Mouse (Mus musculus): ENCODE data around the gene Bloc1s1. TPM values are rescaled to one million over a fixed set of nuclear protein-coding genes. Genes with fewer than 3 reads are reported as not detected.
A peak's percentile ranks its signal among the peaks of the same experiment; 100 is the strongest.

Bloc1s1 gene
- 81.9 and 87.1 TPM in 2 replicates for polyA plus RNA-seq (2015; fragmentation: Nextera tagmentation; extraction: Ambion mirVana)

- Histone ChIP-seq H3K36me3 (no peaks in the 10 kb centered on the region), H3K9ac (peak within 1 kb of the TSS; percentile 88), H3K27me3 (peaks cover 20% of the 10 kb centered on the region; the same call in 1 of the 2 replicates), H3K4me1 (replicated peaks) (peaks cover 38% of the 10 kb centered on the region), H3K4me2 (peak within 1 kb of the TSS; percentile 81), H3K4me3 (replicated peaks) (peak within 1 kb of the TSS; percentile 90), H3K27ac (peak within 1 kb of the TSS; percentile 87), H3K9me3 (replicated peaks) (no peaks in the 10 kb centered on the region)
- ATAC-seq (ENCODE audit: low read depth) (no peak), DNase-seq (no peak)
- 49% methylated on average over 9 of the region's 9 CpGs for WGBS (ENCODE audit: insufficient replicate concordance)
Measured at GRCm38 (mm10) chr10:128923935-128924334, at the start of gene Bloc1s1. Gene Bloc1s1, minus strand, starts transcription at chr10:128924035.

GRCm38 (mm10) chr10:128972841-128973240 is 49.0 kb upstream of the Bloc1s1 start:
- WGBS (ENCODE audit: insufficient replicate concordance): 55% methylated on average over 4 of the region's 4 CpGs
- no peak overlapping the region for H3K9ac ChIP-seq
- H3K4me3 ChIP-seq (replicated peaks): no peak overlapping the region
- no peaks in the 10 kb centered on the region for H3K9me3 ChIP-seq (replicated peaks)
- no peak for DNase-seq
- ATAC-seq (ENCODE audit: low read depth): no peak
- H3K27ac ChIP-seq: no peak overlapping the region
- H3K36me3 ChIP-seq: no peaks in the 10 kb centered on the region
- H3K4me2 ChIP-seq: no peak overlapping the region
- 0 out of 2 replicates have a peak, but pooled peaks cover 8% of the 10 kb centered on the region for H3K27me3 ChIP-seq
- no peaks in the 10 kb centered on the region for H3K4me1 ChIP-seq (replicated peaks)

GRCm38 (mm10) chr10:128970740-128971250 is 47.0 kb upstream of the Bloc1s1 start:
- Histone ChIP-seq H3K4me2 (no peak overlapping the region), H3K9ac (no peak overlapping the region), H3K4me3 (replicated peaks) (no peak overlapping the region), H3K27me3 (0 out of 2 replicates have a peak, but pooled peaks cover 8% of the 10 kb centered on the region), H3K27ac (no peak overlapping the region), H3K9me3 (replicated peaks) (no peaks in the 10 kb centered on the region), H3K4me1 (replicated peaks) (no peaks in the 10 kb centered on the region), H3K36me3 (no peaks in the 10 kb centered on the region)
- DNase-seq: no peak
- ATAC-seq (ENCODE audit: low read depth): no peak
- WGBS (ENCODE audit: insufficient replicate concordance): 26% methylated on average over 1 of the region's 1 CpGs

GRCm38 (mm10) chr10:128968341-128968749 is 44.5 kb upstream of the Bloc1s1 start:
- Histone ChIP-seq H3K4me1 (replicated peaks) (0 out of 2 replicates have a peak, but pooled peaks cover 3% of the 10 kb centered on the region), H3K4me2 (no peak overlapping the region), H3K27ac (no peak overlapping the region), H3K36me3 (no peaks in the 10 kb centered on the region), H3K27me3 (peaks cover 8% of the 10 kb centered on the region; the same call in 1 of the 2 replicates), H3K9me3 (replicated peaks) (no peaks in the 10 kb centered on the region), H3K9ac (no peak overlapping the region), H3K4me3 (replicated peaks) (no peak overlapping the region)
- DNase-seq (no peak), ATAC-seq (ENCODE audit: low read depth) (no peak)
- WGBS (ENCODE audit: insufficient replicate concordance): 22% methylated on average over 1 of the region's 1 CpGs

- H3K27me3 ChIP-seq: peaks cover 12% of the 10 kb centered on the region; the same call in 1 of the 2 replicates
- no peak for ATAC-seq (ENCODE audit: low read depth)
- H3K27ac ChIP-seq: no peak overlapping the region
- H3K4me1 ChIP-seq (replicated peaks): 0 out of 2 replicates have a peak, but pooled peaks cover 3% of the 10 kb centered on the region
- 62% methylated on average over 6 of the region's 6 CpGs for WGBS (ENCODE audit: insufficient replicate concordance)
- no peak overlapping the region for H3K4me3 ChIP-seq (replicated peaks)
- no peak for DNase-seq
- H3K9me3 ChIP-seq (replicated peaks): no peaks in the 10 kb centered on the region
- H3K36me3 ChIP-seq: no peaks in the 10 kb centered on the region
- H3K9ac ChIP-seq: no peak overlapping the region
- no peak overlapping the region for H3K4me2 ChIP-seq
Measured at GRCm38 (mm10) chr10:128965871-128966270, 42.0 kb upstream of the Bloc1s1 start.

- Histone ChIP-seq H3K4me2 (no peak overlapping the region), H3K9ac (no peak overlapping the region), H3K36me3 (no peaks in the 10 kb centered on the region), H3K27ac (no peak overlapping the region), H3K27me3 (peaks cover 15% of the 10 kb centered on the region), H3K4me3 (replicated peaks) (no peak overlapping the region), H3K4me1 (replicated peaks) (0 out of 2 replicates have a peak, but pooled peaks cover 3% of the 10 kb centered on the region), H3K9me3 (replicated peaks) (no peaks in the 10 kb centered on the region)
- ATAC-seq (ENCODE audit: low read depth) (peak; percentile 85), DNase-seq (no peak)
- 46% methylated on average over 2 of the region's 2 CpGs for WGBS (ENCODE audit: insufficient replicate concordance)
Measured at GRCm38 (mm10) chr10:128964961-128965360, 41.1 kb upstream of the Bloc1s1 start.

GRCm38 (mm10) chr10:128960590-128961584 is 37.1 kb upstream of the Bloc1s1 start, which contains the start of gene Mettl7b:
Gene Mettl7b, minus strand, starts transcription at chr10:128960988.
- Histone ChIP-seq H3K9ac (no peak within 1 kb of the TSS), H3K9me3 (replicated peaks) (no peaks in the 10 kb centered on the region), H3K4me1 (replicated peaks) (0 out of 2 replicates have a peak, but pooled peaks cover 3% of the 10 kb centered on the region), H3K27ac (no peak within 1 kb of the TSS), H3K27me3 (peaks cover 35% of the 10 kb centered on the region), H3K4me2 (no peak within 1 kb of the TSS), H3K4me3 (replicated peaks) (no peak within 1 kb of the TSS), H3K36me3 (no peaks in the 10 kb centered on the region)
- DNase-seq (no peak), ATAC-seq (ENCODE audit: low read depth) (no peak)
- WGBS (ENCODE audit: insufficient replicate concordance): 50% methylated on average over 12 of the region's 12 CpGs

- H3K36me3 ChIP-seq: no peaks in the 10 kb centered on the region
- no peak overlapping the region for H3K4me2 ChIP-seq
- no peak overlapping the region for H3K4me3 ChIP-seq (replicated peaks)
- H3K27me3 ChIP-seq: peaks cover 41% of the 10 kb centered on the region
- DNase-seq (no peak), ATAC-seq (ENCODE audit: low read depth) (no peak)
- H3K9ac ChIP-seq: no peak overlapping the region
- H3K4me1 ChIP-seq (replicated peaks): no peaks in the 10 kb centered on the region
- 51% methylated on average over 4 of the region's 4 CpGs for WGBS (ENCODE audit: insufficient replicate concordance)
- no peaks in the 10 kb centered on the region for H3K9me3 ChIP-seq (replicated peaks)
- no peak overlapping the region for H3K27ac ChIP-seq
Measured at GRCm38 (mm10) chr10:128960142-128960541, 36.3 kb upstream of the Bloc1s1 start.

- H3K4me2 ChIP-seq: no peak overlapping the region
- no peak for DNase-seq
Measured at GRCm38 (mm10) chr10:128958340-128958739, 34.5 kb upstream of the Bloc1s1 start.

GRCm38 (mm10) chr10:128950208-128950887 is 26.5 kb upstream of the Bloc1s1 start:
- Histone ChIP-seq H3K9me3 (replicated peaks) (no peaks in the 10 kb centered on the region; the same call in 1 of the 2 replicates), H3K4me1 (replicated peaks) (no peaks in the 10 kb centered on the region), H3K27ac (no peak overlapping the region), H3K36me3 (no peaks in the 10 kb centered on the region), H3K4me3 (replicated peaks) (no peak overlapping the region), H3K27me3 (peaks cover 34% of the 10 kb centered on the region), H3K4me2 (no peak overlapping the region), H3K9ac (no peak overlapping the region)
- ATAC-seq (ENCODE audit: low read depth): 0 out of 2 replicates have a peak, but pooled peaks have one; percentile 7
- 44% methylated on average over 16 of the region's 16 CpGs for WGBS (ENCODE audit: insufficient replicate concordance)
- no peak for DNase-seq

More at GRCm38 (mm10) chr10:128958340-128958739, 34.5 kb upstream of the Bloc1s1 start:
- peaks cover 47% of the 10 kb centered on the region for H3K27me3 ChIP-seq
- 62% methylated on average over 10 of the region's 10 CpGs for WGBS (ENCODE audit: insufficient replicate concordance)
- no peaks in the 10 kb centered on the region for H3K9me3 ChIP-seq (replicated peaks)
- no peak overlapping the region for H3K27ac ChIP-seq
- no peak overlapping the region for H3K4me3 ChIP-seq (replicated peaks)
- no peaks in the 10 kb centered on the region for H3K4me1 ChIP-seq (replicated peaks)
- no peak for ATAC-seq (ENCODE audit: low read depth)
- no peak overlapping the region for H3K9ac ChIP-seq
- H3K36me3 ChIP-seq: no peaks in the 10 kb centered on the region

GRCm38 (mm10) chr10:128947496-128947895 is 23.7 kb upstream of the Bloc1s1 start:
- H3K36me3 ChIP-seq: no peaks in the 10 kb centered on the region
- no peak for DNase-seq
- H3K4me1 ChIP-seq (replicated peaks): no peaks in the 10 kb centered on the region
- 68% methylated on average over 4 of the region's 4 CpGs for WGBS (ENCODE audit: insufficient replicate concordance)
- no peaks in the 10 kb centered on the region; the same call in 1 of the 2 replicates for H3K9me3 ChIP-seq (replicated peaks)
- ATAC-seq (ENCODE audit: low read depth): no peak
- H3K4me3 ChIP-seq (replicated peaks): no peak overlapping the region
- no peak overlapping the region for H3K27ac ChIP-seq
- peaks cover 37% of the 10 kb centered on the region for H3K27me3 ChIP-seq
- no peak overlapping the region for H3K9ac ChIP-seq
- no peak overlapping the region for H3K4me2 ChIP-seq
